Mouse (Mus musculus) hindbrain, embryonic 14.5 days (tissue): ENCODE data around the gene Ift22. TPM values are rescaled to one million over a fixed set of nuclear protein-coding genes. Genes with fewer than 3 reads are reported as not detected.

ENCODE experiments used
- ATAC-seq: fragments of 200-750 bp; cut with Nextera tagmentation; 2 replicates; pipeline ENCODE4 v1.8.0; 2017; ENCODE audit warnings: moderate number of reproducible peaks, mild to moderate bottlenecking, moderate TSS enrichment, moderate library complexity; ENCODE audit not compliant: low FRiP score
- DNase-seq: peaks from one replicate; pipeline ENCODE4 v3.0.0-alpha.2; 2015; ENCODE audit warnings: low spot score
- H3K27ac ChIP-seq: fragments of 300-500 bp; sonication (generic); 2 replicates; pipeline ENCODE4 v1.5.1; 2014; ENCODE audit warnings: mild to moderate bottlenecking, moderate library complexity
- H3K27me3 ChIP-seq: fragments of 300-500 bp; sonication (generic); 2 replicates; pipeline ENCODE4 v1.6.1; 2014; ENCODE audit warnings: mild to moderate bottlenecking, low read length, mixed read lengths; ENCODE audit not compliant: control insufficient read depth, insufficient read depth
- H3K36me3 ChIP-seq: fragments of 300-500 bp; sonication (generic); replicated peaks from 2 replicates; pipeline ENCODE4 v1.6.1; 2014; ENCODE audit not compliant: control insufficient read depth, insufficient read depth
- H3K4me1 ChIP-seq: fragments of 300-500 bp; sonication (generic); replicated peaks from 2 replicates; pipeline ENCODE4 v1.6.1; 2014; ENCODE audit warnings: antibody characterized with exemption, low read length, mixed read lengths; ENCODE audit not compliant: control insufficient read depth, insufficient read depth
- H3K4me2 ChIP-seq: fragments of 300-500 bp; sonication (generic); replicated peaks from 2 replicates; pipeline ENCODE4 v1.6.1; 2014; ENCODE audit warnings: mild to moderate bottlenecking, moderate library complexity
- H3K4me3 ChIP-seq: fragments of 300-500 bp; sonication (generic); replicated peaks from 2 replicates; pipeline ENCODE4 v1.5.1; 2014; ENCODE audit warnings: mild to moderate bottlenecking, low read length
- H3K9ac ChIP-seq: fragments of 300-500 bp; sonication (generic); 2 replicates; pipeline ENCODE4 v1.6.1; 2014
- H3K9me3 ChIP-seq: fragments of 300-500 bp; sonication (generic); 2 replicates; pipeline ENCODE4 v1.6.1; 2016; ENCODE audit warnings: low read length; ENCODE audit not compliant: control insufficient read depth
- WGBS: fragments of 180-500 bp; shearing (Covaris S2); extraction: QIAGEN DNeasy Blood & Tissue Kit; methylation state at CpG from one replicate; pipeline ENCODE4 v1.1.7; 2014; 5-methylcytosine and 5-hydroxymethylcytosine counted together
- polyA plus RNA-seq: library from polyadenylated mRNA; unstranded; fragments of >200 nt; fragmentation: Nextera tagmentation; extraction: Ambion mirVana; gene quantifications from 2 replicates; pipeline ENCODE4 v1.2.1, GENCODE M21; 2014

Gene Ift22
- polyA plus RNA-seq, 1 experiment from 2014 or later = 133 TPM

DNA sequence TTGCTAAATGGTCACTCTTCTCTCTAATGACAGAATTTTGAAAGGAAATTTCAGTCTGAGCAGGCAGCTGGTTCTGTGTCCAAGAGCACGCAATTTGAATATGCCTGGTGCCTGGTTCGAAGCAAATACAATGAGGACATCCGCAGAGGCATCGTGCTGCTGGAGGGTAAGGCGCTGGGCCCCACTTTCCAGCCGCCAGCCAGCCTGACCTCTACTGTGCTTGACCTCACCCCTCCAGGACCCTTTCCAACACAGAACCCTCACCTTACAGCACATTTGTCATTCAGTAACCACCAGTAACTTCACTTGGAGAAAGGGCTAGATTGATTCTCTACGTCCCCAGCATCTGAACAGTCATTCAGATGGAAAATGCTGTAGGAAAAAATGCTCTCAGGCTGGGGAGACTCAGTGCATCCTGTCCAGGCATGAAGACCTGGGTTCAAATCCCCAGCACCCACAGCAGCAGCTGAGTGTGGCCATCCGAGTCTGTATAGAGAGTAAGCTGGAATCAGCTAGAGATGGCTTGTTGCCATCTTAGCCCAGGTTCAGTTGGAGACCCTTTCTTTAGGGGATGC is 55.1 kb downstream of the Ift22 start:
- H3K27ac ChIP-seq = peak overlapping the region; percentile 73
- 69% methylated on average over 8 of the region's 8 CpGs for WGBS
- no peaks in the 10 kb centered on the region for H3K9me3 ChIP-seq
- ATAC-seq (no peak), DNase-seq (no peak)
- H3K27me3 ChIP-seq = no peaks in the 10 kb centered on the region
- H3K36me3 ChIP-seq = peaks cover 41% of the 10 kb centered on the region
- peak overlapping the region; percentile 40 for H3K4me3 ChIP-seq
- H3K9ac ChIP-seq = peak overlapping the region; percentile 75
- H3K4me2 ChIP-seq = peak overlapping the region; percentile 80
- peaks cover 12% of the 10 kb centered on the region for H3K4me1 ChIP-seq

Other genes starting within 250 kb of the Ift22 start
- gene Myl10, start 215.0 kb upstream of the Ift22 start, polyA plus RNA-seq = not detected in 2 replicates
- gene Col26a1, start 24.9 kb upstream of the Ift22 start, polyA plus RNA-seq = 21.7 and 27.5 TPM in 2 replicates
- 391 and 425 TPM in 2 replicates for gene Fis1, start 45.1 kb downstream of the Ift22 start, polyA plus RNA-seq
- 0.13 TPM in 1 of 2 replicates, not detected in the other for gene Cldn15, start 58.5 kb downstream of the Ift22 start, polyA plus RNA-seq
- gene Plod3, start 78.9 kb downstream of the Ift22 start, polyA plus RNA-seq = 30.1 and 30.7 TPM in 2 replicates
- 116 and 121 TPM in 2 replicates for gene Znhit1, start 79.9 kb downstream of the Ift22 start, polyA plus RNA-seq
- gene Vgf, start 118.2 kb downstream of the Ift22 start, polyA plus RNA-seq = 7.0 and 9.7 TPM in 2 replicates
- gene Ap1s1, start 138.0 kb downstream of the Ift22 start, polyA plus RNA-seq = 192 and 201 TPM in 2 replicates
- 0.25 TPM in 2 replicates for gene Serpine1, start 164.1 kb downstream of the Ift22 start, polyA plus RNA-seq
- 3.3 and 3.9 TPM in 2 replicates for gene Trim56, start 208.1 kb downstream of the Ift22 start, polyA plus RNA-seq
- not detected in 2 replicates for gene Muc3, start 241.2 kb downstream of the Ift22 start, polyA plus RNA-seq